Mouse (Mus musculus) lung, postnatal 14 days (tissue): ENCODE measurements at regions not wholly inside any gene's neighbourhood (a gene's known extent, or its start where the extent isn't known, plus 50 kb on each side); places are given as distances from the start of the nearest gene placed in this dataset.

Experiments used
- DNase-seq: peaks from one replicate; pipeline ENCODE4 v3.0.0; 2021

DNA sequence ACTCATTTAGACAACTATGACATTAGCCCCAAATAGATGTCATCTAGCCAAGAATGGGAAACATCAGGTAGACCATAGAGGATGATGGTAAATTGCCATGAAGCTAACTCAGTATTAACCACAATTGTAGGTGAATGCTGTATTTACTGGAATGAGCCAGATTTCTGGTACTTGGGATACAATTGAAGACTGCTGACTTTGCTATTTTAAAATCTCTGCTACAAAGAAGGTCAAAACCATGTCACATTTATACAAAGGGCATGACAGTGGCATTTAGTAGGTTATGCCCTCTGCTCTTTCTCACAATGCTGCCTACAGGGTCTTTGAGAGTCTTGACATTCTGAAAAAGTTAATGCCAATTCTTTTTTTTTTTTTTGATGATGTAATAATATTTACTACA lies 178.8 kb upstream of the 4930583I09Rik start:
- DNase-seq, result no peak

DNA sequence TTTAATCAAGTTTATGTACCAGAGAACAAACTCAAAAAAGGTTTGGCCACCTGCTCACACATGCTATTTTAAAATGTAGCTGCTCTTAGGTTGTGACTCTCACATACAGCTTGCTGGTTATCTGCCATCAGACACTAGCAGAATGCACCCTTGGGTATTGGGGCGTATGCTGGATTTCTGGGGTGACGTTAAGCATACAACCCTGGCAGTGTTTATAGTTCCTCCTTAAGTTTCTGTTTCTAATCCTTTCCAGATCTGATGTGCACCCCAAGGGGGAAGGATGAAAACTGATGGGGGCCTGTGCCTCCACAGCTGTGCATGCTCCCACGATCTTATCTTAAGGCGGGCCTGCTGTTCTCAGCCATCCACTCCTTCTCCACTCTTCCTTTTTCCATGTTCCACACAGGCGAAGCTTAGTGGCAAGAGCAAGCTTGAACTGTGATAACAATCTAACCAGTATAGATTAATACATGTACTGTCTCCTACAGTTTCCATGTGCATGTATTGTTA lies 164.8 kb upstream of the 4930583I09Rik start:
- DNase-seq, result no peak

GRCm38 (mm10) chr17:64994483-64994882 lies 158.6 kb upstream of the 4930583I09Rik start:
- DNase-seq, result no peak

DNA sequence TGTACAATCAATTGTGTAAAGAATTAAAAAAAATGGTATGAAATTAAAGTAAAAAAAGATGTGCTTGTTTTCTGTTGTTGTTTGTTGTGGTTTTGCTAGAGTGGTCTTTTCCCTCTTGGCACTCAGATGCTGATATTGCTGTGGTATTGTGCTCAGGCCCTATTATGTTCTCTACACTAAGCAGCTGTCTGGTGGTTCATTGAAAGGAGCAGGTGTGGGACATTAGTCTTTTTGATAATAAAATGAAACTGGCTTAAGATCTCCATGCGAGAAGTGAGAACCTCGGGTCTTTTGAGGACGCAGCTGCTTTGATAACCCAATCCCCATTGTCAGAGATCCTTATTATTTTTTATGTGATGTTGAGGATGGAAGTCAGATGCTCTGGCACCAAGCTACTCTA lies 155.4 kb upstream of the 4930583I09Rik start:
- DNase-seq, result no peak

GRCm38 (mm10) chr17:64984276-64985011 lies 148.6 kb upstream of the 4930583I09Rik start:
- no peak for DNase-seq

DNA sequence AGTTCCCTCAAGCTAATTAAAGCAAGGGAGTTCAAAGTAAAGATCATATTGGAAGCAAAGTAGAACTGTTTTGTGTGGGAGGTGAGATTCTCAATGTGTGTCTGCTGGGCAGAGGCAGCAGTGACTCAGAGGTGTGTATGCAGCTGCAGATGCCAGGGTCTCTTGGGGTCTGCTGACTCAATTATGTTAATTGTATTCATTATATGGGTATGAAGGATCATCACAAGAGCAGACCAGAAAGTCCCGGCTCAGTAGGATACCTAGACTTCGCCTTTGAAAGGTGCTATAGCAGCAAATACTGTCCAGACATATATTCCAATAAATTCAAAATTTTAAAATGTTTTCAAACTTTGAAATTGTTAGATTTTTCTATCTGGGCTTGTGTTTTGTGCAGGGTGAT lies 147.6 kb upstream of the 4930583I09Rik start:
- no peak for DNase-seq

GRCm38 (mm10) chr17:64964153-64964552 lies 128.3 kb upstream of the 4930583I09Rik start:
- DNase-seq, result no peak

DNA sequence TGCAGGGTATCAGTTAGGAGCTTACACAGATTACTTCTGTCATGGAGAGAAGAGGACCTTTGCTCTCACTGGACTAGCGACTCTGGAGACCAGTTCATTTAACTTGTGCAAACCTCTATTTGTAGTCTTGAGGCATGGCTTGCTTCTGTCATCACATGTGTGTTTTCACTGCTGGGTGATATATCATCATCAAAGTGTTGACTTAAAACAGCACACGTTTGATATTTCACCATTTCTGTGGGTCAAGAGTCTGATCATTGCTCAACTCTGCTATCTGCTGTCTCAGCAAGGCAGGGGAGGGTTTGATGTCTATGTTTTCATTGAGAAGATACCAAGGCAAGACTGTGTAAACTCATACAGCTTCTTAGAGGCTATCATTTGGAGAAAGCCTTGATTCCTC lies 126.0 kb upstream of the 4930583I09Rik start:
- peak; percentile 6 for DNase-seq

DNA sequence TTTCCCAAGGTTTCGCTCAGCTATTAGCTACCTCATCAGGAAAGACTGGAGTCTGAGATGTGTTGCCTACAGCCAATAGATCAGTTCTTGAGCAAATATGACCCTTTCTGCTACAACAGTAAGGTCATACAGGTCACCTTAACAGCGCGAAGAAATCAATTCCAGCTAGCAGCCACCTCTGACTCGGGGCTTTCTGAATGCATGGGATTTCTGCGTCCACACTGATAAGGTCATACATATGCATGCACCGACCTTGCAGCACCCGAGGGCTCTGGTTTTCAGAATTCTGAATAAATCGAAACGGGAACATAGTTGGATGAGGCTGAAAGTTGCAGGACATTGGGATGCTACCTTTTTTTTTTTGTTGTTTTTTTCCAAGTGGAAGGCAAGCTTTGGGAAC lies 121.6 kb upstream of the 4930583I09Rik start:
- no peak for DNase-seq

DNA sequence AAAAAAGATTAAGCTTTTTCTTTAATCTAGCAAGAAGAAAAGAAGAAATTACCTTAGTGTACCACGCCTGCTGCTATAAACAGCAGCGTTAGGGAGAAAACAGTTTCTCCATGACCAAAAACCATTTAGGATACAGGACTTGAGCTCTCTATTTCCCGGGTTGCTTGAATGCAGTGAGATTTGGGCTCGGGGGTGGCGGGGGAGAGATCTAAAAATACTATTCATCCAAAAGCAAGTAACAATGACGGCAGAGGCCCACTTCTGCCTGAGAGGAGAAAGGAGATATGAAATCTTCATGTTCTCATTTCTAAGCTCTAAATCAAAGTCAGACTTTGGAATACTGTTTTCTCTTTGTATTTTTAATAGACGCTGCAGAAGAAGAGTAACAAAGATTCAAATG lies 120.6 kb upstream of the 4930583I09Rik start:
- DNase-seq, result no peak

DNA sequence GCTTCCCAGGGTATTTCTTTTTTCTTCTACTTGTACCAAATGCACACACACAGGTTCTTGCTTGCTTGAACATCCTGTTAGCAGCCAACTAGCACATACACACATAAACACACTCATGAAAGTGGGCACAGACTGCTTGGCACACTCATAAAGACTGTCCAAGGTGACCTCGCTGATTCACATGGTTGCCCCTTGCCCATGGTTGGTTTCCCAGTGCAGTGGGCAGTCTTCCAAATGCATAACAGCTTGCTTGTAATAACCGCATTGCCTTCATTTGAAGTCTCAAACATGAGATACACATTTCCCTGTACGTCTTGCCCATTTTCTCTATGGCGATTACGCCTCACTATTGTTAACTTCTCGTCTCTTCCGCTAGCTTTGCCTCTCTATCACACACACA lies 117.4 kb upstream of the 4930583I09Rik start:
- DNase-seq, result no peak

DNA sequence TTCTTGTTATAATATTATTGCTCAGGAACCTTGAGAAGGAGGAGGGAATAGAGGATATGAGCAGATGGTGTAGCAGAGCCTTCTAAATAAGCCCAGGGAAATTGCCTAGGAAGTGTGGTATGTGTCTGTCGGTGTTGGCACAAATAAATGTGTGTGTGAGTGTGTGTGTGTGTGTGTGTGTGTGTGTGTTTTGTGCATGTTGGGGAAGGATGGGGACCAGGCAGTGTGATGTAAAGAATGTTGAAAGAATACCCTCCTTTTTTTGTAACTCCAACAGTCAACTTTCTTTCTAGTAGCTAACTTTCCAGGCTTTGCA lies 115.7 kb upstream of the 4930583I09Rik start:
- DNase-seq, result no peak

DNA sequence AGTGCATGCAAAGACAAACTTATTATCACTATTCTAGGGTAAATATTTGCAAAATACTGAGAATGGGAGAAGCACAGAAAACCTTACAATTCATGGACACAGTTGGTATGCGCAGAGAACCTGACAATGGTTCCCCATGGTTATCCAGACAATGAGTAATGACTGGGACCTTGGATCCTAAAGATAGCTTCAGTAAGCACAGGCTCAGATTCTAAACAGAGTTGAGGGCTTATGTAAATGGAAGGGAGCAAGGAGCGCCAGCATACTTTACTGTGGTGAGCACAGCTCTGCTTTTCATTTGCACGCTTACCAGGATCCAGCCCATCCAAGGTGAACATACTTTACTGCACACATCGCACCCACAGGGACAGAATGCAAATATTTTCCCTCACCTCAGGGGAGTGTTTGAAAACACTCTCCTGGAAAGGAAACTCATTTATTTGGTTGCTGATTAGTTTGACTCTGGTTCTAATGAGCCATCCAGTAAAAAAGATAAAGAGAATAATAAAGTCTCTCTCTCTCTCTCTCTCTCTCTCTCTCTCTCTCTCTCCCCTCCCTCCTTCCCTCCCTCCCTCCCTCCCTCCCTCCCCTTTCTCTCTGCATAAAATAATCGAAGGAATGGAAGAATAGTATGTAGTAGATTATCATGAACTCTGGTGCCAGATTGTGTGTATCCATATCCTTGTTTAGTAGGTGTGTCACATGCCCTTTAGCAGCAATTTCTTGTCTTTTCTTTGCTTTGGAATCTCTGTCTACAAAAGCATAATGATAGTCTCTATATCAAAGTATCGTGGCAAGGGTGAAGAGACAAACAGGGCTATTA lies 115.1 kb upstream of the 4930583I09Rik start:
- DNase-seq, result no peak

DNA sequence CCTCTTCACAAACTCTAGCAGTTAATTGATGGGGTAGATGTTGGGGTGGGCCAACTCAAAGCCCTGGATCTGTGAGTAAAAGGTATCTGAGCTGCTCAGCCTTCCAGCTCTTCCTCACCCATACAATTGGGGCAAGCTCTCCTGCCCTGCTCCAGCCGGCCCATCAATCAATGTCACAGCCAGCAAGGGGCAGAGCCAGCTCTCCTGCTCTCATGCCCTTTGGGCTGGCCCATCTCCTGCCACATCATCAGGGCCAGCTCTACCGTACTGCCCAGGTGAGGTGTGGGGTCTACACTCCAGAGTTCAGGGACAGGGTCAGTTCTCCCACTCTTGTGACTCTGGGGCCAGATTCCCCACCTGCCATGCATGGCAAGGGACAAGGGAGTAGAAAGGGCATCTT lies 107.3 kb upstream of the 4930583I09Rik start:
- no peak for DNase-seq

DNA sequence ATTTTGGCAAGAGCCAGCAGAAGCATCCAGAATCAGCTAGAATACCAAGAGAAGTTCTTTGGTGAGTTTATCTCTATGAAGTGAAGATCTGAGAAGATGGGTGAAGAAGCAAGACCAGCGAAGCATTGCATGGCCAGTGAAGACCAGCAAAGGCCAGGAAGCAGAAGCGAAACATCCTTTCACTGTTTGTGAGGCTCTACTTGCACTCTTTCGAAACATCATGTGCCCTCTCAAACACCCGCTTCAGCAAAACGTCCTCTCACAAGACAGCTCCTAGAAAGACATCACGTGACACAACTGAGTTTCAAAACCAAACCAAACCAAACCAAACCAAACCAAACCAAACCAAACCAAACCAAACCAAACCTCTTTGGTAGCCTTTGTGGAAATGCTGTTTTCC lies 105.7 kb upstream of the 4930583I09Rik start:
- DNase-seq, result no peak

- DNase-seq, result no peak
Measured at GRCm38 (mm10) chr17:64935683-64936082, 99.8 kb upstream of the 4930583I09Rik start.

GRCm38 (mm10) chr17:64934411-64934810 lies 98.5 kb upstream of the 4930583I09Rik start:
- no peak for DNase-seq

GRCm38 (mm10) chr17:64930816-64931428 lies 95.1 kb upstream of the 4930583I09Rik start:
- DNase-seq, result no peak

DNA sequence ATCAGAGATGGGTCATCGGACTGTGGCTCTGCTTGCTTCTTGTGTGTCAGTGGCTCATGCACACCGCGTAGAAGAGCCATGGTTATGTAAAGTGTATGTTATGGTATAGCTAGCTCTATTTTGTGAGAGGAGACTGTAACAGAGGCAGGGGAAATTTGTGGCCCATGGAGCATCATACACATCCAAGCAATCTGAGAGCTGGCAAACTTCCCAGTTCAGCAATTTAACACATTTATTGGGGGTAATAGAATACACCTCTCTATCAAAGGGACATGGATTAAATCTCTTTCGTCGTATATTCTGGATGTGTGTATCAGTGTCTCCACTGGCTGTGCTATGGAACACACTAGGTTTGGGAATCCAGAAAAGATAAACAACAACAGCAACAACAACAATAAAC lies 87.9 kb upstream of the 4930583I09Rik start:
- no peak for DNase-seq

DNA sequence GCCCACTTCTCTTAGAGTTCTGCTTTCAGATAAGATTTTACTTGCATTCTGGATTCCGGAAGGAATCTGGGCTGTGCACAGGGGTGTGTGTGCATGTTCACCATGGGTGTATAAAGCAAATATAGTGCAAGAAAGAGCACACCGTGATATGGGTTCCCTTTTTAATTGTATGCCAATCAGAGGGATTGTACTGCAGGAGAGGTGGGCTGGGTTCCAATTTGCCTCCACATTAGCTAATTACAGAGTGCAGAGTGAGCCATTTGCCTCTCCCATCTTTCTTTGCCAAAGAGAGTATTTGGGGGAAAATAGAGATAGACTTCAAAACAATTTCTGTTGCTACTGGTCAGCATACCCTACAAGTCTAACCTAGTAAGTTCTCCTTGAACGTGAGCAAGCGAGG lies 86.4 kb upstream of the 4930583I09Rik start:
- no peak for DNase-seq

GRCm38 (mm10) chr17:64920236-64920635 lies 84.4 kb upstream of the 4930583I09Rik start:
- no peak for DNase-seq

DNA sequence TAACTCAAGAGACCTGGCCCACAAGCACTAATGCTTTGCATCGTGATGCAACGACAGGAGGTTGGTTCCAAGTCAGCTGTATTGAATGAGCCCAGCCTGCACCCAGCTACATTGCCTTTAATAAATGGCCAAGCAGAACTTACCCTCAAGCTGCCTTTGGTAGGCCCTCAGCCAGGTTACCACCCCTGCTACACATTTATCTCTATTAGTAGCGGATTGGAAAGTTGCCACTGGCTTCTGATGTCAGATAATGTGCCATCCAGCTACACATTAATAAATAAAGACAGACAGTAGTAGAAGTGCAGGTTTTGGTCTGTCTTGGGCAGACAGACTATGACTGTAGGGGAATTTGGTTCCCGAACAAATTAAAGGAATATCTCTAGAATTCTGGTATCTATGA lies 82.0 kb upstream of the 4930583I09Rik start:
- no peak for DNase-seq

DNA sequence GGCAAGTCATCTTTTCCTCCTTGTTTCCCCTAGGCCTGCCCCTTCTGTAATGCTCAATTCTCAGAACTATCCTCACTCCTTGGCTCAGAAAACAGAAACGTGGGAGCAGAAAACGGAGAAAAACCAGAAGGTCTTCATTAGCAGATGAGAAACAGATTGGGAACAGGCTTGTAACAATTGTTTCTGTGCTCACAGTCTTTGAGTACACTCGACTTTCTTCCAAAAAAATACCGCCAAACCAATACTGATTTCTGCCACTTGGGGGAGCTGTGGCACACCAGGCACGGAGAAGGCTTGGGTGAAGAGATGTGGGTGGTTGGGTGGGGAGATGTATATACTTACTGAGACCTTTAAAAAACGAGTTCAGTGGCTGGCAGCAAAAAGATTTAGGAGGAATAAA lies 80.8 kb upstream of the 4930583I09Rik start:
- no peak for DNase-seq

DNA sequence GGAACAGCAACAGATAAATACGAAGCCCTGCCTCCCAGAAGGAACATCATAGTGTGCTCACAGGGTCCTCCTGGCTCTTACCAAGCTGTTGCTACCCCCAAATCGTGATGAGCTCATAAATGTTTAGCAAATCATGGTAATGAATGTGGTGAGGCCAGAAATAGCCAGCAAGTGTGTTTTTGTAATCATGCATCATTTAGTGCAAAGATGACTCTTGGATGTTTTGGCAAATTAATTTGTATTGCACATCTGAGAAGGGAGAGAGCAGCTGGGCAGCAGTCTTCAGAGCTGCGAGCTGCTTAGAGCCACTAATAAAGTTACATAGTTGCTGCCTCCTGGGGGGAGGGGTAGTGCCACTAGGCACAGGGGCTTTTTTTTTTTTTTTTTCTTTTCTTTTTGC lies 79.8 kb upstream of the 4930583I09Rik start:
- DNase-seq, result no peak
